Mouse (Mus musculus) heart, embryonic 10.5 days (tissue): ENCODE measurements around the gene Kif26a. TPM values are rescaled to one million over a fixed set of nuclear protein-coding genes. Genes with fewer than 3 reads are reported as not detected.

ENCODE experiments used
- DNase-seq: peaks from one replicate; pipeline ENCODE4 v3.0.0-alpha.2; 2017; ENCODE audit warnings: low spot score
- H3K27ac ChIP-seq: fragments of 300-500 bp; sonication (generic); 2 replicates; pipeline ENCODE4 v1.5.1; 2016; ENCODE audit warnings: mild to moderate bottlenecking
- H3K27me3 ChIP-seq: fragments of 300-500 bp; sonication (generic); 2 replicates; pipeline ENCODE4 v1.6.1; 2016; ENCODE audit warnings: mild to moderate bottlenecking; ENCODE audit not compliant: poor library complexity, insufficient read depth, severe bottlenecking
- H3K36me3 ChIP-seq: fragments of 300-500 bp; sonication (generic); 2 replicates; pipeline ENCODE4 v1.6.1; 2016; ENCODE audit warnings: mild to moderate bottlenecking, moderate library complexity
- H3K4me1 ChIP-seq: fragments of 300-500 bp; sonication (generic); 2 replicates; pipeline ENCODE4 v1.6.1; 2016; ENCODE audit warnings: mild to moderate bottlenecking
- H3K4me3 ChIP-seq: fragments of 300-500 bp; sonication (generic); 2 replicates; pipeline ENCODE4 v1.5.1; 2016; ENCODE audit warnings: mild to moderate bottlenecking, moderate library complexity
- H3K9me3 ChIP-seq: fragments of 300-500 bp; sonication (generic); 2 replicates; pipeline ENCODE4 v1.6.1; 2016; ENCODE audit warnings: mild to moderate bottlenecking, moderate library complexity
- WGBS: fragments of 180-500 bp; shearing (Covaris S2); methylation state at CpG from one replicate; pipeline ENCODE4 v1.1.7; 2016; 5-methylcytosine and 5-hydroxymethylcytosine counted together
- polyA plus RNA-seq: library from polyadenylated mRNA; unstranded; fragments of >200 nt; fragmentation: Nextera tagmentation; extraction: Ambion mirVana; gene quantifications from 2 replicates; pipeline ENCODE4 v1.2.1, GENCODE M21; 2016

Gene Kif26a
- polyA plus RNA-seq, 1 experiment from 2014 or later: 2.1 TPM

GRCm38 (mm10) chr12:112181921-112182608, 36.1 kb downstream of the Kif26a start:
- Histone ChIP-seq H3K27ac (peak overlapping the region; percentile 84), H3K9me3 (no peaks in the 10 kb centered on the region; the same call in 1 of the 2 replicates), H3K36me3 (peaks cover 25% of the 10 kb centered on the region), H3K4me3 (no peak overlapping the region), H3K27me3 (peaks cover 30% of the 10 kb centered on the region), H3K4me1 (peaks cover 43% of the 10 kb centered on the region)
- WGBS: 47% methylated on average over 7 of the region's 7 CpGs
- DNase-seq: no peak

GRCm38 (mm10) chr12:112182609-112182955, 36.6 kb downstream of the Kif26a start:
- Histone ChIP-seq H3K4me3 (no peak overlapping the region), H3K27ac (peak overlapping the region; percentile 84), H3K4me1 (peaks cover 47% of the 10 kb centered on the region), H3K9me3 (no peaks in the 10 kb centered on the region; the same call in 1 of the 2 replicates), H3K27me3 (peaks cover 34% of the 10 kb centered on the region), H3K36me3 (peaks cover 20% of the 10 kb centered on the region)
- 50% methylated on average over 7 of the region's 7 CpGs for WGBS
- no peak for DNase-seq

GRCm38 (mm10) chr12:112183675-112184074, 37.7 kb downstream of the Kif26a start:
- peaks cover 48% of the 10 kb centered on the region for H3K4me1 ChIP-seq
- H3K27ac ChIP-seq: peak overlapping the region; percentile 84
- no peak for DNase-seq

GRCm38 (mm10) chr12:112184390-112184789, 38.4 kb downstream of the Kif26a start:
- peak; percentile 86 for DNase-seq
- no peaks in the 10 kb centered on the region; the same call in 1 of the 2 replicates for H3K9me3 ChIP-seq
- H3K27me3 ChIP-seq: peaks cover 32% of the 10 kb centered on the region
- peaks cover 4% of the 10 kb centered on the region; the same call in 1 of the 2 replicates for H3K36me3 ChIP-seq
- peaks cover 48% of the 10 kb centered on the region for H3K4me1 ChIP-seq
- peak overlapping the region; percentile 84 for H3K27ac ChIP-seq
- WGBS: 35% methylated on average over 3 of the region's 3 CpGs
- no peak overlapping the region for H3K4me3 ChIP-seq

More at GRCm38 (mm10) chr12:112183675-112184074, 37.7 kb downstream of the Kif26a start:
- Histone ChIP-seq H3K4me3 (no peak overlapping the region), H3K27me3 (peaks cover 31% of the 10 kb centered on the region), H3K36me3 (peaks cover 11% of the 10 kb centered on the region), H3K9me3 (no peaks in the 10 kb centered on the region; the same call in 1 of the 2 replicates)
- WGBS: 70% methylated on average over 6 of the region's 6 CpGs

- Histone ChIP-seq H3K4me1 (peaks cover 40% of the 10 kb centered on the region), H3K36me3 (no peaks in the 10 kb centered on the region), H3K4me3 (no peak overlapping the region), H3K27ac (no peak overlapping the region), H3K27me3 (peaks cover 44% of the 10 kb centered on the region), H3K9me3 (no peaks in the 10 kb centered on the region)
- no peak for DNase-seq
- 76% methylated on average over 6 of the region's 6 CpGs for WGBS
Observed at GRCm38 (mm10) chr12:112186899-112187298, 40.9 kb downstream of the Kif26a start.

- H3K27me3 ChIP-seq: peaks cover 69% of the 10 kb centered on the region
- no peak overlapping the region for H3K27ac ChIP-seq
- DNase-seq: no peak
- peaks cover 25% of the 10 kb centered on the region for H3K4me1 ChIP-seq
- H3K36me3 ChIP-seq: no peaks in the 10 kb centered on the region
- H3K4me3 ChIP-seq: no peak overlapping the region
- WGBS: 21% methylated on average over 6 of the region's 6 CpGs
- no peaks in the 10 kb centered on the region for H3K9me3 ChIP-seq
Observed at GRCm38 (mm10) chr12:112191753-112192152, 45.7 kb downstream of the Kif26a start.

GRCm38 (mm10) chr12:112195019-112195418, 49.0 kb downstream of the Kif26a start:
- Histone ChIP-seq H3K27ac (peak overlapping the region; percentile 32; the same call in 1 of the 2 replicates), H3K4me3 (peak overlapping the region; percentile 44), H3K9me3 (no peaks in the 10 kb centered on the region), H3K27me3 (peaks cover 65% of the 10 kb centered on the region), H3K36me3 (no peaks in the 10 kb centered on the region), H3K4me1 (peaks cover 27% of the 10 kb centered on the region)
- 3% methylated on average over 13 of the region's 13 CpGs for WGBS
- DNase-seq: no peak

- Histone ChIP-seq H3K36me3 (no peaks in the 10 kb centered on the region), H3K27me3 (peaks cover 62% of the 10 kb centered on the region), H3K27ac (no peak overlapping the region), H3K4me3 (no peak overlapping the region), H3K4me1 (peaks cover 26% of the 10 kb centered on the region), H3K9me3 (no peaks in the 10 kb centered on the region)
- DNase-seq: no peak
- 92% methylated on average over 10 of the region's 10 CpGs for WGBS
Observed at GRCm38 (mm10) chr12:112196562-112196961, 50.6 kb downstream of the Kif26a start.

GRCm38 (mm10) chr12:112199363-112199762, 53.4 kb downstream of the Kif26a start:
- H3K36me3 ChIP-seq: no peaks in the 10 kb centered on the region
- H3K4me3 ChIP-seq: no peak overlapping the region
- 70% methylated on average over 3 of the region's 3 CpGs for WGBS
- H3K9me3 ChIP-seq: no peaks in the 10 kb centered on the region
- H3K27me3 ChIP-seq: peaks cover 45% of the 10 kb centered on the region
- no peak overlapping the region for H3K27ac ChIP-seq
- DNase-seq: no peak
- H3K4me1 ChIP-seq: peaks cover 23% of the 10 kb centered on the region

- H3K4me1 ChIP-seq: peaks cover 16% of the 10 kb centered on the region
- no peak overlapping the region for H3K27ac ChIP-seq
- H3K36me3 ChIP-seq: no peaks in the 10 kb centered on the region
- WGBS: 50% methylated on average over 2 of the region's 2 CpGs
- no peak overlapping the region for H3K4me3 ChIP-seq
- DNase-seq: no peak
- H3K27me3 ChIP-seq: peaks cover 40% of the 10 kb centered on the region
- H3K9me3 ChIP-seq: no peaks in the 10 kb centered on the region
Observed at GRCm38 (mm10) chr12:112200045-112200444, 54.0 kb downstream of the Kif26a start.

GRCm38 (mm10) chr12:112207163-112207562, 61.2 kb downstream of the Kif26a start:
- Histone ChIP-seq H3K27ac (no peak overlapping the region), H3K4me3 (no peak overlapping the region), H3K36me3 (no peaks in the 10 kb centered on the region), H3K9me3 (no peaks in the 10 kb centered on the region), H3K4me1 (peaks cover 18% of the 10 kb centered on the region), H3K27me3 (peaks cover 25% of the 10 kb centered on the region; the same call in 1 of the 2 replicates)
- WGBS: 72% methylated on average over 2 of the region's 2 CpGs
- DNase-seq: no peak

GRCm38 (mm10) chr12:112207734-112208133, 61.7 kb downstream of the Kif26a start:
- Histone ChIP-seq H3K36me3 (no peaks in the 10 kb centered on the region), H3K27ac (no peak overlapping the region), H3K9me3 (no peaks in the 10 kb centered on the region), H3K4me1 (peaks cover 18% of the 10 kb centered on the region), H3K27me3 (peaks cover 25% of the 10 kb centered on the region; the same call in 1 of the 2 replicates), H3K4me3 (no peak overlapping the region)
- no peak for DNase-seq
- 78% methylated on average over 4 of the region's 4 CpGs for WGBS

- peaks cover 21% of the 10 kb centered on the region for H3K4me1 ChIP-seq
- no peak overlapping the region for H3K27ac ChIP-seq
- H3K4me3 ChIP-seq: no peak overlapping the region
- no peaks in the 10 kb centered on the region for H3K9me3 ChIP-seq
- no peaks in the 10 kb centered on the region for H3K36me3 ChIP-seq
- DNase-seq: no peak
- 73% methylated on average over 12 of the region's 13 CpGs for WGBS
- H3K27me3 ChIP-seq: peaks cover 32% of the 10 kb centered on the region; the same call in 1 of the 2 replicates
Observed at GRCm38 (mm10) chr12:112210622-112211021, 64.6 kb downstream of the Kif26a start.
